Comparison of ENCODE assay signal across 23 mouse cellular contexts in genomic region chr16:13669282-13669681, GRCm38 (mm10).
"Had no signal": no experiment of that assay in that cellular context is flagged by ENCODE, and none has a peak within 500 bp of the region (broad histone marks: within the 10 kb centered on the region; RNA-seq: fewer than 3 reads in every experiment).

No protein-coding gene starts in this region.

- H3K9me3 ChIP-seq: limb, embryonic 12.5 days; limb, embryonic 15.5 days; megakaryocyte, embryonic 14.5 days; midbrain, embryonic 10.5 days; midbrain, embryonic 13.5 days; neural tube, embryonic 12.5 days; neural tube, embryonic 15.5 days had no signal

- ATAC-seq: lung, postnatal 0 days; midbrain, embryonic 13.5 days; midbrain, embryonic 16.5 days had no signal

- H3K4me3 ChIP-seq: limb, embryonic 12.5 days; limb, embryonic 15.5 days; midbrain, embryonic 10.5 days; midbrain, embryonic 13.5 days; neural tube, embryonic 12.5 days; neural tube, embryonic 15.5 days had no signal

- H3K27ac ChIP-seq: limb, embryonic 12.5 days; limb, embryonic 15.5 days; macrophage; midbrain, embryonic 10.5 days; midbrain, embryonic 13.5 days; neural tube, embryonic 12.5 days; neural tube, embryonic 15.5 days; stomach, postnatal 0 days had no signal

- DNase-seq: kidney, adult 18-20 months; kidney, adult 9 months; kidney, postnatal 14 days; kidney, postnatal 4 days; left cerebral cortex, postnatal 4 days; lung, embryonic 14.5 days; right cerebral cortex, adult 18-20 months; right cerebral cortex, postnatal 14 days; right cerebral cortex, postnatal 4 days; thymus, adult 2 months; thymus, postnatal 14 days; thymus, postnatal 4 days had no signal

- H3K27me3 ChIP-seq: limb, embryonic 12.5 days; limb, embryonic 15.5 days; megakaryocyte, embryonic 14.5 days; midbrain, embryonic 13.5 days; neural tube, embryonic 12.5 days; neural tube, embryonic 15.5 days had no signal

- H3K4me2 ChIP-seq: limb, embryonic 12.5 days; limb, embryonic 15.5 days; lung, embryonic 14.5 days; midbrain, embryonic 13.5 days; neural tube, embryonic 12.5 days; neural tube, embryonic 15.5 days had no signal

- H3K9ac ChIP-seq: limb, embryonic 12.5 days; limb, embryonic 15.5 days; lung, embryonic 14.5 days; midbrain, embryonic 13.5 days; neural tube, embryonic 12.5 days; neural tube, embryonic 15.5 days had no signal
